In the genomic region with DNA sequence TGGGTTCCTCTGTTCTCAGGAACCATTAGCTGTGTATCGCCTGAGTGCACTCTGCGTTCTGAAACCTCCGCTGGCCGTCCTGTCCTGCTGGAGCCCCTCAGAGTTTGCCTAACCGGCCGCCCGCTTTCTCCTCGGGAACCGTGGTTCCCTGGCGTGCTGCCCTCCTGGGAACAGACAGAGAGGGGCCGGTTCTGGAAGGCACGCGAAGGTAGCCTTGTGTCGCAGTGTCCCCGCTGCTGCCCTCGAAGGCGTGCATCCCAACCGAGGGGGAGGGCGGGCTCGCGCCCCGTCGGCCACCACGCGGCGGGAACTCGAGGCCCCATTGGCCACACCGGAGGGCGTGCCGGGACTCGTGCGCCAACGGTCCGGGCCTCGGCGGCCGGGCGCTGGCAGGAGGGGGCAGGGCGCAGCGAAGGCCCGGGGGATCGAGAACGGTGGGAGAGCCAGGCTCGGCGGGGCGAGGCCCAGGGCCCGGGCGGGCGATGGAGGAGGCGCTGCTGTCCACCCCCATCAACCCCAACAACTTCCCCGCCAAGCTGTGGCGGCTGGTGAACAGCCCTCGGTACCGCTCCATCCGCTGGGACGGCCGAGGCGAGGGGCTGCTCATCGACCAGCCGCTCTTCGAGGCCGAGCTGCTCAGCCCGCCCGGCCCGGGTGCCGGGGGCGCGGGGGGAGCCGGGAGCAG, we compare ENCODE assay signal across 16 mouse cellular contexts. TPM values are rescaled to one million over a fixed set of nuclear protein-coding genes. Genes with fewer than 3 reads are reported as not detected.
A peak's percentile ranks its signal among the peaks of the same experiment; 100 is the strongest.
DNase-seq lines count a peak whose midpoint lies in the region; ATAC-seq and TF ChIP-seq lines count a peak whose summit lies in the region.
"Had no signal": no experiment of that assay in that cellular context is flagged by ENCODE, and none has a peak within 500 bp of the region (broad histone marks: within the 10 kb centered on the region; RNA-seq: fewer than 3 reads in every experiment).

TSS of gene Hsf5 (plus strand) at position 375 of the 685 bp plus-strand sequence.

- TF ChIP-seq CTCF in E14TG2a.4 (conservative IDR thresholded peaks at IDR 0.05; ENCODE audit: low read length) (no peak), ES-Bruce4 (IDR thresholded peaks at IDR 0.05; ENCODE audit: low read depth, low read length) (no peak)
- TF ChIP-seq CTCF in stomach, postnatal 0 days (IDR thresholded peaks at IDR 0.05; ENCODE audit: low read depth) = no peak

- no peak within 1 kb of the TSS for H3K27ac ChIP-seq in kidney, embryonic 16.5 days (ENCODE audit: low read length)
- H3K27ac ChIP-seq in ES-Bruce4 (ENCODE audit: insufficient read depth, low read length) = no peak within 1 kb of the TSS
- H3K27ac ChIP-seq in stomach, postnatal 0 days (replicated peaks) = no peak within 1 kb of the TSS
- H3K27ac ChIP-seq: embryonic facial prominence, embryonic 10.5 days; kidney, postnatal 0 days; midbrain, embryonic 12.5 days; neural tube, embryonic 13.5 days had no signal

- 90% methylated on average over 30 of the region's 69 CpGs for WGBS in kidney, embryonic 16.5 days
- 88% methylated on average over 65 of the region's 69 CpGs for WGBS in stomach, postnatal 0 days

- peaks cover 10% of the 10 kb centered on the region for H3K9me3 ChIP-seq in kidney, embryonic 16.5 days (ENCODE audit: low read length)
- H3K9me3 ChIP-seq in E14TG2a.4 (ENCODE audit: low read length) = 0 out of 2 replicates have a peak, but pooled peaks cover 5% of the 10 kb centered on the region
- no peaks in the 10 kb centered on the region for H3K9me3 ChIP-seq in ES-Bruce4 (replicated peaks; ENCODE audit: control insufficient read depth, insufficient read depth, low read length, poor library complexity, severe bottlenecking)
- no peaks in the 10 kb centered on the region for H3K9me3 ChIP-seq in stomach, postnatal 0 days (ENCODE audit: control insufficient read depth, low read length)
- H3K9me3 ChIP-seq: midbrain, embryonic 12.5 days; neural tube, embryonic 13.5 days had no signal

- no peaks in the 10 kb centered on the region for H3K27me3 ChIP-seq in kidney, embryonic 16.5 days (ENCODE audit: insufficient read depth, low read length)
- H3K27me3 ChIP-seq in E14TG2a.4 (ENCODE audit: insufficient read depth, low read length) = peaks cover 38% of the 10 kb centered on the region
- H3K27me3 ChIP-seq in ES-Bruce4 (ENCODE audit: control insufficient read depth, insufficient read depth, low read length, poor library complexity, severe bottlenecking) = no peaks in the 10 kb centered on the region
- no peaks in the 10 kb centered on the region for H3K27me3 ChIP-seq in stomach, postnatal 0 days (ENCODE audit: control insufficient read depth, insufficient read depth, low read length)
- H3K27me3 ChIP-seq: midbrain, embryonic 12.5 days; neural tube, embryonic 13.5 days had no signal

- H3K4me3 ChIP-seq in kidney, embryonic 16.5 days (ENCODE audit: low read length) = no peak within 1 kb of the TSS
- peak within 1 kb of the TSS; percentile 66 for H3K4me3 ChIP-seq in E14TG2a.4 (replicated peaks; ENCODE audit: low read length)
- H3K4me3 ChIP-seq in ES-Bruce4 (ENCODE audit: low read depth, low read length) = peak within 1 kb of the TSS; percentile 49
- no peak within 1 kb of the TSS for H3K4me3 ChIP-seq in stomach, postnatal 0 days (ENCODE audit: low read depth, low read length)
- H3K4me3 ChIP-seq: embryonic facial prominence, embryonic 10.5 days; midbrain, embryonic 12.5 days; neural tube, embryonic 13.5 days had no signal

- no peak for TF ChIP-seq EP300 in ES-Bruce4 (IDR thresholded peaks at IDR 0.05; ENCODE audit: insufficient read depth, low read depth, low read length)
- TF ChIP-seq EP300 in stomach, postnatal 0 days (optimal IDR thresholded peaks at IDR 0.05) = no peak

- H3K9ac ChIP-seq in kidney, embryonic 16.5 days (replicated peaks; ENCODE audit: low read length) = no peak within 1 kb of the TSS
- H3K9ac ChIP-seq in ES-Bruce4 (ENCODE audit: low read depth, poor library complexity, severe bottlenecking) = peak within 1 kb of the TSS; percentile 54
- H3K9ac ChIP-seq in stomach, postnatal 0 days (ENCODE audit: low read length) = no peak within 1 kb of the TSS
- H3K9ac ChIP-seq: midbrain, embryonic 12.5 days; neural tube, embryonic 13.5 days had no signal

- TF ChIP-seq POLR2A in ES-Bruce4 (IDR thresholded peaks at IDR 0.05; ENCODE audit: insufficient read depth, low read length) = no peak

- H3K4me2 ChIP-seq in kidney, embryonic 16.5 days (replicated peaks; ENCODE audit: low read depth, low read length) = no peak within 1 kb of the TSS
- no peak within 1 kb of the TSS for H3K4me2 ChIP-seq in stomach, postnatal 0 days (replicated peaks; ENCODE audit: low read depth)
- H3K4me2 ChIP-seq: midbrain, embryonic 12.5 days; neural tube, embryonic 13.5 days had no signal

- ATAC-seq in kidney, embryonic 16.5 days (ENCODE audit: low FRiP score, low TSS enrichment) = peak; percentile 39; the same call in 1 of the 2 replicates
- ATAC-seq in stomach, postnatal 0 days (ENCODE audit: low FRiP score, low TSS enrichment) = peak; percentile 26; the same call in 1 of the 2 replicates

- DNase-seq in kidney, postnatal 36 days = no peak
- no peak for DNase-seq in stomach, postnatal 0 days (ENCODE audit: low spot score)
- DNase-seq in gastrocnemius, adult 18-20 months (ENCODE audit: low spot score) = no peak
- no peak for DNase-seq in embryo, embryonic 11 days
- DNase-seq: cerebellum, adult 8-10 months; gastrocnemius, postnatal 10 days; heart, adult 18-20 months; heart, postnatal 36 days; right cerebral cortex, adult 18-20 months had no signal

- H3K4me1 ChIP-seq in kidney, embryonic 16.5 days (ENCODE audit: insufficient read depth, low read length) = no peaks in the 10 kb centered on the region
- H3K4me1 ChIP-seq in E14TG2a.4 (replicated peaks; ENCODE audit: low read depth, low read length) (peaks cover 6% of the 10 kb centered on the region; the same call in 1 of the 2 replicates), ES-Bruce4 (ENCODE audit: control insufficient read depth, insufficient read depth, low read length) (no peaks in the 10 kb centered on the region)
- no peaks in the 10 kb centered on the region for H3K4me1 ChIP-seq in stomach, postnatal 0 days (replicated peaks; ENCODE audit: control insufficient read depth, insufficient read depth)
- H3K4me1 ChIP-seq: embryonic facial prominence, embryonic 10.5 days; midbrain, embryonic 12.5 days; neural tube, embryonic 13.5 days had no signal

- peaks cover 65% of the 10 kb centered on the region for H3K36me3 ChIP-seq in kidney, embryonic 16.5 days (ENCODE audit: insufficient read depth, low read length)
- H3K36me3 ChIP-seq in E14TG2a.4 (ENCODE audit: insufficient read depth, low read length) (peaks cover 49% of the 10 kb centered on the region), ES-Bruce4 (ENCODE audit: control insufficient read depth, insufficient read depth, low read length, poor library complexity, severe bottlenecking) (peaks cover 27% of the 10 kb centered on the region)
- peaks cover 25% of the 10 kb centered on the region for H3K36me3 ChIP-seq in stomach, postnatal 0 days (ENCODE audit: control insufficient read depth, insufficient read depth, low read length)

RNA-seq across cellular contexts. Expression of gene Hsf5, which starts in this region (rescaled TPM):
- polyA plus RNA-seq in kidney, embryonic 16.5 days (2015; fragmentation: Nextera tagmentation; extraction: Ambion mirVana) = 0.17 and 0.32 TPM in 2 replicates
- polyA plus RNA-seq in ES-Bruce4 (2011; ENCODE audit: insufficient read depth, insufficient read length, low read depth, missing spikeins) = 1.5 and 1.6 TPM in 2 replicates
- polyA plus RNA-seq in stomach, postnatal 0 days (2015; fragmentation: Nextera tagmentation; extraction: Ambion mirVana) = 0.12 TPM in 1 of 2 replicates, not detected in the other
- total RNA-seq in gastrocnemius, adult 18-20 months (2021) = not detected
- total RNA-seq: heart, adult 18-20 months; heart, postnatal 36 days had no signal

Comparison
In these comparisons a context has a peak if more than half of its experiments do, and no peak if none do; other contexts are left out.
1. Peak in ATAC-seq in kidney, embryonic 16.5 days; RNA of the gene not detected or under 1 TPM.
2. Peak in ATAC-seq in stomach, postnatal 0 days; RNA of the gene not detected or under 1 TPM.
3. H3K4me3 ChIP-seq: peak in E14TG2a.4 (single experiment) and ES-Bruce4 (single experiment); none in kidney, embryonic 16.5 days (single experiment) and stomach, postnatal 0 days (single experiment).